Mouse (Mus musculus) hindbrain, embryonic 14.5 days (tissue): ENCODE results near the gene Tas1r1. TPM values are rescaled to one million over a fixed set of nuclear protein-coding genes. Genes with fewer than 3 reads are reported as not detected.

Experiments used
- ATAC-seq: fragments of 200-750 bp; cut with Nextera tagmentation; 2 replicates; pipeline ENCODE4 v1.8.0; 2017; ENCODE audit warnings: moderate number of reproducible peaks, mild to moderate bottlenecking, moderate TSS enrichment, moderate library complexity; ENCODE audit not compliant: low FRiP score
- DNase-seq: peaks from one replicate; pipeline ENCODE4 v3.0.0-alpha.2; 2015; ENCODE audit warnings: low spot score
- H3K27ac ChIP-seq: fragments of 300-500 bp; sonication (generic); 2 replicates; pipeline ENCODE4 v1.5.1; 2014; ENCODE audit warnings: mild to moderate bottlenecking, moderate library complexity
- H3K27me3 ChIP-seq: fragments of 300-500 bp; sonication (generic); 2 replicates; pipeline ENCODE4 v1.6.1; 2014; ENCODE audit warnings: mild to moderate bottlenecking, low read length, mixed read lengths; ENCODE audit not compliant: control insufficient read depth, insufficient read depth
- H3K36me3 ChIP-seq: fragments of 300-500 bp; sonication (generic); replicated peaks from 2 replicates; pipeline ENCODE4 v1.6.1; 2014; ENCODE audit not compliant: control insufficient read depth, insufficient read depth
- H3K4me1 ChIP-seq: fragments of 300-500 bp; sonication (generic); replicated peaks from 2 replicates; pipeline ENCODE4 v1.6.1; 2014; ENCODE audit warnings: antibody characterized with exemption, low read length, mixed read lengths; ENCODE audit not compliant: control insufficient read depth, insufficient read depth
- H3K4me2 ChIP-seq: fragments of 300-500 bp; sonication (generic); replicated peaks from 2 replicates; pipeline ENCODE4 v1.6.1; 2014; ENCODE audit warnings: mild to moderate bottlenecking, moderate library complexity
- H3K4me3 ChIP-seq: fragments of 300-500 bp; sonication (generic); replicated peaks from 2 replicates; pipeline ENCODE4 v1.5.1; 2014; ENCODE audit warnings: mild to moderate bottlenecking, low read length
- H3K9ac ChIP-seq: fragments of 300-500 bp; sonication (generic); 2 replicates; pipeline ENCODE4 v1.6.1; 2014
- H3K9me3 ChIP-seq: fragments of 300-500 bp; sonication (generic); 2 replicates; pipeline ENCODE4 v1.6.1; 2016; ENCODE audit warnings: low read length; ENCODE audit not compliant: control insufficient read depth
- WGBS: fragments of 180-500 bp; shearing (Covaris S2); extraction: QIAGEN DNeasy Blood & Tissue Kit; methylation state at CpG from one replicate; pipeline ENCODE4 v1.1.7; 2014; 5-methylcytosine and 5-hydroxymethylcytosine counted together
- polyA plus RNA-seq: library from polyadenylated mRNA; unstranded; fragments of >200 nt; fragmentation: Nextera tagmentation; extraction: Ambion mirVana; gene quantifications from 2 replicates; pipeline ENCODE4 v1.2.1, GENCODE M21; 2014

The Tas1r1 gene
- polyA plus RNA-seq, 1 experiment from 2014 or later: 1.0 TPM

GRCm38 (mm10) chr4:152029997-152030396 is 8.4 kb downstream of the Tas1r1 start:
- no peak overlapping the region for H3K4me3 ChIP-seq
- no peak for DNase-seq
- no peak overlapping the region for H3K27ac ChIP-seq

GRCm38 (mm10) chr4:152029087-152029486 is 9.3 kb downstream of the Tas1r1 start:
- H3K27me3 ChIP-seq: no peaks in the 10 kb centered on the region
- 0 out of 2 replicates have a peak overlapping the region, but pooled peaks have one; percentile 71 for H3K9ac ChIP-seq
- DNase-seq (no peak), ATAC-seq (no peak)
- peaks cover 39% of the 10 kb centered on the region for H3K4me1 ChIP-seq
- no peaks in the 10 kb centered on the region for H3K9me3 ChIP-seq
- peak overlapping the region; percentile 95; the same call in 1 of the 2 replicates for H3K4me2 ChIP-seq
- 44% methylated on average over 5 of the region's 5 CpGs for WGBS
- H3K4me3 ChIP-seq: no peak overlapping the region
- H3K36me3 ChIP-seq: 0 out of 2 replicates have a peak, but pooled peaks cover 8% of the 10 kb centered on the region
- no peak overlapping the region for H3K27ac ChIP-seq

More at GRCm38 (mm10) chr4:152029997-152030396, 8.4 kb downstream of the Tas1r1 start:
- Histone ChIP-seq H3K4me1 (peaks cover 37% of the 10 kb centered on the region), H3K9me3 (no peaks in the 10 kb centered on the region), H3K36me3 (no peaks in the 10 kb centered on the region), H3K9ac (peak overlapping the region; percentile 11; the same call in 1 of the 2 replicates), H3K4me2 (peak overlapping the region; percentile 3; the same call in 1 of the 2 replicates), H3K27me3 (no peaks in the 10 kb centered on the region)
- no peak for ATAC-seq
- WGBS: 53% methylated on average over 4 of the region's 4 CpGs

- peak overlapping the region; percentile 77 for H3K4me3 ChIP-seq
- H3K9me3 ChIP-seq: no peaks in the 10 kb centered on the region
- peaks cover 39% of the 10 kb centered on the region for H3K4me1 ChIP-seq
- H3K27ac ChIP-seq: peak overlapping the region; percentile 34; the same call in 1 of the 2 replicates
- 0 out of 2 replicates have a peak, but pooled peaks cover 13% of the 10 kb centered on the region for H3K36me3 ChIP-seq
- no peak for DNase-seq
- ATAC-seq: no peak
- H3K9ac ChIP-seq: peak overlapping the region; percentile 71
- H3K4me2 ChIP-seq: peak overlapping the region; percentile 95
- H3K27me3 ChIP-seq: no peaks in the 10 kb centered on the region
- WGBS: 58% methylated on average over 15 of the region's 15 CpGs
Measured at GRCm38 (mm10) chr4:152028456-152028855, 9.9 kb downstream of the Tas1r1 start.

GRCm38 (mm10) chr4:152027524-152027923 is 10.8 kb downstream of the Tas1r1 start, which contains the start of gene Zbtb48:
TSS of gene Zbtb48 (minus strand) at chr4:152027671.
- Histone ChIP-seq H3K27ac (peak within 1 kb of the TSS; percentile 34), H3K4me3 (peak within 1 kb of the TSS; percentile 77), H3K9ac (peak within 1 kb of the TSS; percentile 71), H3K36me3 (peaks cover 17% of the 10 kb centered on the region), H3K4me2 (peak within 1 kb of the TSS; percentile 95), H3K4me1 (peaks cover 39% of the 10 kb centered on the region), H3K9me3 (no peaks in the 10 kb centered on the region), H3K27me3 (no peaks in the 10 kb centered on the region)
- DNase-seq (peak; percentile 95), ATAC-seq (peak; percentile 97)
- WGBS: 0% methylated on average over 33 of the region's 35 CpGs

- Histone ChIP-seq H3K9me3 (no peaks in the 10 kb centered on the region), H3K36me3 (peaks cover 23% of the 10 kb centered on the region), H3K9ac (peak overlapping the region; percentile 71), H3K27ac (no peak overlapping the region; the same call in 1 of the 2 replicates), H3K4me1 (peaks cover 39% of the 10 kb centered on the region), H3K27me3 (no peaks in the 10 kb centered on the region), H3K4me3 (peak overlapping the region; percentile 77), H3K4me2 (peak overlapping the region; percentile 95)
- WGBS: 3% methylated on average over 33 of the region's 41 CpGs
- DNase-seq (no peak), ATAC-seq (peak; percentile 50; the same call in 1 of the 2 replicates)
Measured at GRCm38 (mm10) chr4:152026751-152027508, 11.4 kb downstream of the Tas1r1 start.

- Histone ChIP-seq H3K4me3 (no peak overlapping the region), H3K4me2 (no peak overlapping the region), H3K9me3 (no peaks in the 10 kb centered on the region), H3K27ac (no peak overlapping the region), H3K4me1 (peaks cover 33% of the 10 kb centered on the region), H3K27me3 (no peaks in the 10 kb centered on the region), H3K36me3 (peaks cover 47% of the 10 kb centered on the region), H3K9ac (no peak overlapping the region)
- DNase-seq: no peak
- no peak for ATAC-seq
- WGBS: 92% methylated on average over 11 of the region's 11 CpGs
Measured at GRCm38 (mm10) chr4:152024525-152024924, 13.8 kb downstream of the Tas1r1 start.

- H3K4me3 ChIP-seq: no peak overlapping the region
- H3K4me1 ChIP-seq: peaks cover 22% of the 10 kb centered on the region
- no peak overlapping the region for H3K9ac ChIP-seq
- no peaks in the 10 kb centered on the region for H3K9me3 ChIP-seq
- WGBS: 86% methylated on average over 8 of the region's 8 CpGs
- DNase-seq: no peak
- peaks cover 55% of the 10 kb centered on the region for H3K36me3 ChIP-seq
- no peak for ATAC-seq
- no peak overlapping the region for H3K4me2 ChIP-seq
- no peak overlapping the region for H3K27ac ChIP-seq
- H3K27me3 ChIP-seq: no peaks in the 10 kb centered on the region
Measured at GRCm38 (mm10) chr4:152022506-152022905, 15.9 kb downstream of the Tas1r1 start.

GRCm38 (mm10) chr4:152021568-152022097 is 16.7 kb downstream of the Tas1r1 start:
- ATAC-seq: no peak
- peaks cover 56% of the 10 kb centered on the region for H3K36me3 ChIP-seq
- H3K27me3 ChIP-seq: no peaks in the 10 kb centered on the region
- WGBS: 74% methylated on average over 12 of the region's 12 CpGs
- H3K9me3 ChIP-seq: no peaks in the 10 kb centered on the region
- no peak overlapping the region for H3K4me3 ChIP-seq
- DNase-seq: no peak
- H3K4me1 ChIP-seq: peaks cover 19% of the 10 kb centered on the region
- H3K9ac ChIP-seq: no peak overlapping the region
- H3K4me2 ChIP-seq: no peak overlapping the region
- no peak overlapping the region for H3K27ac ChIP-seq

GRCm38 (mm10) chr4:152020024-152020423 is 18.3 kb downstream of the Tas1r1 start:
- no peak for ATAC-seq
- Histone ChIP-seq H3K36me3 (peaks cover 69% of the 10 kb centered on the region), H3K4me2 (no peak overlapping the region), H3K27me3 (no peaks in the 10 kb centered on the region), H3K9ac (no peak overlapping the region), H3K4me1 (peaks cover 2% of the 10 kb centered on the region; the same call in 1 of the 2 replicates), H3K4me3 (no peak overlapping the region), H3K9me3 (no peaks in the 10 kb centered on the region), H3K27ac (no peak overlapping the region)
- DNase-seq: no peak
- whole genome bisulfite sequencing: 94% methylated on average over 21 of the region's 21 CpGs
